Mouse (Mus musculus): ENCODE data around the gene Acly. TPM values are rescaled to one million over a fixed set of nuclear protein-coding genes. Genes with fewer than 3 reads are reported as not detected.

Acly gene
- polyA plus RNA-seq (2015; fragmentation: Nextera tagmentation; extraction: Ambion mirVana), result 64.4 and 67.1 TPM in 2 replicates

DNA sequence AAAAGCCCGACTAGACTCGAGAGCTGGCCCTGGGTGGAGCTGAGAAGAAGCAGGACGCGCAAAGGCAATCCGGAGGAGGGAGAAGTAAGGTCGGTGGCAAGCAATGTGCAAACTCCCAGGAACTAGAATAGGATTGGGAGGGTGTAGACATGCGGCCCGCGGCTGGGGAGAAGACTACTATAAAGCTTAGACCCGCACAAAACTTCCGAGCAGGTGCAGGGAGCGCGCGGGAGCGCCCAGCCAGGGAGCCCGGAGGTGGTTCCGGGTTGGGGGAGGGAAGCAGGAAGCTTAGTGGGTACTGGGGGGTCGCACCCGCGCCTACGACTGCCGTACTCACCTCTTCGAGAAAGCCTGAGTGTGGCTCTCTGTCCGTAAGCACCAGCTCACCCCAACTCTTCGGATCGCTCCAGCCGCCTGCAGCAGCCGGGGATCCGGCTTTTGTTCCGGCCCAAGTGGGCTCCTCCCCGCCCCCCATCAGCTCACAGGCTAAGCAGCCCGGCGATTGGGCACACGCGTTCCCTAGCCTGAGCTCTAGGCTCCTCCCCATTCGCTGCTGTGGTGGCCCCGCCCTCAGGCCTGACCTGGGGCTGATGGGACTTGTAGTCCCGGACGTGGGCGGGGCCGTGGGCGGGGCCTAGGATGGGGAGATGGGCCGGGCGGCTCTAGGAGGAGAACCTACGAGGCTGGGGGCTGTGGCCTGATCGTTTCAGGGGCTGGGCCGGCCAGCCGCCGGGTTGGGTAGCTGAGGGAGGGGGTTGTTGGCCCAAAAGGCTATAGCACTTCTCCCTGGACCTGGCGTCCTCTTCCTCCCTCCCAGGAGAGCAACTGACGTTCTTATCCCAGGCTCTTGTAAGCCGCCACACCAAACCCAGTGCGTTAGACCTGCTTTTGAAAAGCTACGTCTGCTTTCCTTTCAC lies at the start of gene Acly:
TSS of gene Acly (minus strand) at position 543 of the 917 bp plus-strand sequence.
- peak within 1 kb of the TSS; percentile 66 for H3K4me3 ChIP-seq (ENCODE audit: low read length)
- no peaks in the 10 kb centered on the region for H3K27me3 ChIP-seq (ENCODE audit: control insufficient read depth, insufficient read depth, low read length)
- peak within 1 kb of the TSS; percentile 76 for H3K27ac ChIP-seq (ENCODE audit: low read length)
- H3K4me2 ChIP-seq (ENCODE audit: low read depth, low read length), result peak within 1 kb of the TSS; percentile 70
- no peaks in the 10 kb centered on the region for H3K9me3 ChIP-seq (replicated peaks; ENCODE audit: control insufficient read depth, low read length)
- H3K4me1 ChIP-seq (ENCODE audit: control insufficient read depth, insufficient read depth, low read length), result peaks cover 32% of the 10 kb centered on the region
- H3K9ac ChIP-seq (ENCODE audit: low read length), result peak within 1 kb of the TSS; percentile 76
- WGBS, result under 1% methylated on average over 54 of the region's 54 CpGs
- ATAC-seq (replicated peaks; ENCODE audit: extremely low read depth, insufficient read depth, low FRiP score), result peak; percentile 100
- peaks cover 9% of the 10 kb centered on the region for H3K36me3 ChIP-seq (ENCODE audit: control insufficient read depth, insufficient read depth)

DNA sequence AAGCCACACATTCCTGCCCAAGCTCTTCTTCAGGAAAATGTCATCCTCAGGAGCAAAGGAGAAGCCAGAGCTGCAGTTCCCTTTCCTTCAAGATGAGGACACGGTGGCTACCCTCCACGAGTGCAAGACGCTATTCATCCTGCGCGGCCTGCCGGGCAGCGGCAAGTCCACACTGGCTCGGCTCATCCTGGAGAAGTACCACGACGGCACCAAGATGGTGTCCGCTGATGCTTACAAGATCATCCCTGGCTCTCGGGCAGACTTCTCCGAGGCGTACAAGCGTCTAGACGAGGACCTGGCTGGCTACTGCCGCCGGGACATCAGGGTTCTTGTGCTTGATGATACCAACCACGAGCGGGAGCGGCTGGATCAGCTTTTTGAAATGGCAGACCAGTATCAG lies 48.5 kb upstream of the Acly start:
- no peak for ATAC-seq (replicated peaks; ENCODE audit: extremely low read depth, insufficient read depth, low FRiP score)
- no peak overlapping the region for H3K27ac ChIP-seq (ENCODE audit: low read length)
- peaks cover 6% of the 10 kb centered on the region for H3K36me3 ChIP-seq (ENCODE audit: control insufficient read depth, insufficient read depth)
- 68% methylated on average over 21 of the region's 21 CpGs for WGBS
- no peak overlapping the region for H3K4me3 ChIP-seq (ENCODE audit: low read length)
- H3K27me3 ChIP-seq (ENCODE audit: control insufficient read depth, insufficient read depth, low read length), result no peaks in the 10 kb centered on the region
- peaks cover 10% of the 10 kb centered on the region for H3K4me1 ChIP-seq (ENCODE audit: control insufficient read depth, insufficient read depth, low read length)
- H3K9me3 ChIP-seq (replicated peaks; ENCODE audit: control insufficient read depth, low read length), result no peaks in the 10 kb centered on the region
- 0 out of 2 replicates have a peak overlapping the region, but pooled peaks have one; percentile 69 for H3K4me2 ChIP-seq (ENCODE audit: low read depth, low read length)
- no peak overlapping the region for H3K9ac ChIP-seq (ENCODE audit: low read length)

DNA sequence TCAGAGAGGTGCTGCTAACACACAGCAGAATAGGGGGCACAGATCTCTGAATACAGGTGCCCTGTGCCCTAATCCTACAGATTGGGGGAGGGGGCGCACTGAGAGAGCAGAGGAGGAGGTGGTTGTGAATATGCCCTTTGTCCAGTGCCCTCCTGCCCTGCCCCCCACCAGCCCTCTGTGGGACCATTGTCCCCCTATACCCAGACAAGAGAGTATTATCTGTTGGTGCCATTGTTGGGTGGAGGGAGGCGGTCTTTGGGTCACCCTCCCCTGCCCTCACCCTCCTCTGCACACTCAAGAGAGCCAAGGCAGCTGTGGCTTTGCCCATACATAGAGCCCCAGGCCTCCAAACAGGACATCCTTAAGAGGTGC lies 47.7 kb upstream of the Acly start:
- H3K4me1 ChIP-seq (ENCODE audit: control insufficient read depth, insufficient read depth, low read length), result peaks cover 18% of the 10 kb centered on the region
- no peaks in the 10 kb centered on the region for H3K9me3 ChIP-seq (replicated peaks; ENCODE audit: control insufficient read depth, low read length)
- WGBS, result 39% methylated on average over 2 of the region's 2 CpGs
- H3K4me2 ChIP-seq (ENCODE audit: low read depth, low read length), result peak overlapping the region; percentile 69
- H3K36me3 ChIP-seq (ENCODE audit: control insufficient read depth, insufficient read depth), result peaks cover 6% of the 10 kb centered on the region
- peak overlapping the region; percentile 83 for H3K9ac ChIP-seq (ENCODE audit: low read length)
- no peaks in the 10 kb centered on the region for H3K27me3 ChIP-seq (ENCODE audit: control insufficient read depth, insufficient read depth, low read length)
- peak overlapping the region; percentile 87 for H3K4me3 ChIP-seq (ENCODE audit: low read length)
- no peak for ATAC-seq (replicated peaks; ENCODE audit: extremely low read depth, insufficient read depth, low FRiP score)
- H3K27ac ChIP-seq (ENCODE audit: low read length), result peak overlapping the region; percentile 80

DNA sequence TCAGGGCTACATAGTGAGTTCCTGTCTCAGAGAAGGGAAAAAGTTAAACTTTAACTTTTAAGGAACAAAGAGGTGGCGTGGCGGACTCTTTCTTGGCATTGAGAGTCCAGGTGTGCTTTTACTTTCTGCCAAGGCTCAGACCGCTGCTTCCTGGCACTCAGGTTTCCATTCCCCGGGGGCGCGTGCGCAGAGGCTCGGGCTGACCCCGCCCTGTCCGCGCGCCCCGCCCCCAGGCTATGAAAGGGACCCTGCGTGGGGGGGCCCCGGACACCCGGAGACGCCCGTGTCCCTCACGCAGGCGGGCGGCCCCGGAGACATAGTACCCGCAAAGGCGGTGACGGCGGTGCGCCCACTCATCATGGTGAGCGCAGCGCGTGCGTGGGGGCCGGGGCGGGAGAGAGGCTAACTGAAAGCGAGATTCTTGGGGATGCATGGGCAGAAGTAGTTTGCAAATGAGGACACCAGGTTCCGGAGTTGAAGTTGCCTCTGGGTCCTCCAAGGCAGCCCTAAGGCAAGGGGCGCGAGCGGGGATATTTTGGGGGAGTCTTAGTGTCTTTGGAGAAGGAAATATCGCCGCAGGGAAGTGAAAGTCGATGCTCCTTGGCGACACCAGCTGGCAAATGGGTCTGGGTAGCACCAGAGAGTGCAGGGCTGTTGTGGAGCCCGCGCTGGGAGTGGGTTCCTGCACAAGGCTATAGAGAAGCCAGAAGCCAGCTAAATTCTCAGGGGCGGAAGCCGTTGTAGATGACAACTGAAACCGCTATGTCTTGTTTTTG lies 47.1 kb upstream of the Acly start, which contains the start of gene Cnp:
TSS of gene Cnp (plus strand) at position 197 of the 776 bp plus-strand sequence.
- peak; percentile 88 for ATAC-seq (replicated peaks; ENCODE audit: extremely low read depth, insufficient read depth, low FRiP score)
- Histone ChIP-seq H3K4me2 (ENCODE audit: low read depth, low read length) (peak within 1 kb of the TSS; percentile 69), H3K4me3 (ENCODE audit: low read length) (peak within 1 kb of the TSS; percentile 87), H3K9me3 (replicated peaks; ENCODE audit: control insufficient read depth, low read length) (no peaks in the 10 kb centered on the region), H3K4me1 (ENCODE audit: control insufficient read depth, insufficient read depth, low read length) (peaks cover 18% of the 10 kb centered on the region), H3K27ac (ENCODE audit: low read length) (peak within 1 kb of the TSS; percentile 80), H3K9ac (ENCODE audit: low read length) (peak within 1 kb of the TSS; percentile 83), H3K27me3 (ENCODE audit: control insufficient read depth, insufficient read depth, low read length) (no peaks in the 10 kb centered on the region), H3K36me3 (ENCODE audit: control insufficient read depth, insufficient read depth) (peaks cover 4% of the 10 kb centered on the region; the same call in 1 of the 2 replicates)
- 2% methylated on average over 47 of the region's 47 CpGs for WGBS

DNA sequence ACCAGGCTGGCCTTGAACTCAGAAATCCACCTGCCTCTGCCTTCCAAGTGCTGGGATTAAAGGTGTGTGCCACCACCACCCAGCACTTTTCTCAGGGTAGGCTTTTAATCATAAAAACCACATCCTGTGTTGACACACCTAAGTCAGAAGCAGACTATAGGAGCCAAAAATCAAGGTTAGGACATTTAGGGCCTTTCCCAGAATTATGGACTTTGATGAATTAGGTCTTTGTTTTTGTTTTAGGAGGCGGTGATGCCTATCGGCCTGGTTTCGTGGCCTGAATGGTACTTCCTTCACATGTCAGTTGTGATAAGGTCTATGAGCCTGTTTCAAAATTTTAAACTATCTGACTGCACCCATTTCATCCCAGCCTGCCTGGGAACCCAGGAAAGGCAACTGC lies 46.4 kb upstream of the Acly start:
- H3K4me1 ChIP-seq (ENCODE audit: control insufficient read depth, insufficient read depth, low read length), result peaks cover 18% of the 10 kb centered on the region
- no peaks in the 10 kb centered on the region for H3K9me3 ChIP-seq (replicated peaks; ENCODE audit: control insufficient read depth, low read length)
- no peak for ATAC-seq (replicated peaks; ENCODE audit: extremely low read depth, insufficient read depth, low FRiP score)
- H3K36me3 ChIP-seq (ENCODE audit: control insufficient read depth, insufficient read depth), result no peaks in the 10 kb centered on the region
- H3K27me3 ChIP-seq (ENCODE audit: control insufficient read depth, insufficient read depth, low read length), result no peaks in the 10 kb centered on the region
- H3K27ac ChIP-seq (ENCODE audit: low read length), result peak overlapping the region; percentile 80
- peak overlapping the region; percentile 69 for H3K4me2 ChIP-seq (ENCODE audit: low read depth, low read length)
- H3K9ac ChIP-seq (ENCODE audit: low read length), result peak overlapping the region; percentile 83
- H3K4me3 ChIP-seq (ENCODE audit: low read length), result peak overlapping the region; percentile 87
- WGBS, result 64% methylated on average over 3 of the region's 3 CpGs

DNA sequence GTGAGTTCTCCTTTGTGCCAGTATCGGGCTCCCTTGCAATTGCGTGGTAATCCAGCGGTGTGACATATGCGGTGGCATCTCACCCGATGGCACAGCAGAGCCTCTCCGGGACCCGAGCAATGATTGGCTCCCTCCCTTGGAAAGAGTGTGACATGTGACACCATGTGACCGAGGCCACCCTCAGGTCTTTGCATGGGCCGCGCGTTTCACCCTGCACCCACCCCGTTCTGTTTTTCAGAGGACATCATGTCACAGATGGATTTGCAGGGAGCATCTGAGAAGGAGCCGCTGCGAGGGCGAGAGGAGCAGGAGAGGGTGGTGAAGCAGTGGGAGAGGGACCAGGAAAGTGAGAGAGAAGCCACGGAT lies 43.4 kb upstream of the Acly start:
- Histone ChIP-seq H3K4me2 (ENCODE audit: low read depth, low read length) (peak overlapping the region; percentile 62), H3K9me3 (replicated peaks; ENCODE audit: control insufficient read depth, low read length) (no peaks in the 10 kb centered on the region), H3K27ac (ENCODE audit: low read length) (no peak overlapping the region), H3K27me3 (ENCODE audit: control insufficient read depth, insufficient read depth, low read length) (no peaks in the 10 kb centered on the region), H3K36me3 (ENCODE audit: control insufficient read depth, insufficient read depth) (no peaks in the 10 kb centered on the region), H3K9ac (ENCODE audit: low read length) (peak overlapping the region; percentile 4; the same call in 1 of the 2 replicates), H3K4me3 (ENCODE audit: low read length) (peak overlapping the region; percentile 18), H3K4me1 (ENCODE audit: control insufficient read depth, insufficient read depth, low read length) (peaks cover 18% of the 10 kb centered on the region)
- ATAC-seq (replicated peaks; ENCODE audit: extremely low read depth, insufficient read depth, low FRiP score), result no peak
- WGBS, result 6% methylated on average over 16 of the region's 16 CpGs

DNA sequence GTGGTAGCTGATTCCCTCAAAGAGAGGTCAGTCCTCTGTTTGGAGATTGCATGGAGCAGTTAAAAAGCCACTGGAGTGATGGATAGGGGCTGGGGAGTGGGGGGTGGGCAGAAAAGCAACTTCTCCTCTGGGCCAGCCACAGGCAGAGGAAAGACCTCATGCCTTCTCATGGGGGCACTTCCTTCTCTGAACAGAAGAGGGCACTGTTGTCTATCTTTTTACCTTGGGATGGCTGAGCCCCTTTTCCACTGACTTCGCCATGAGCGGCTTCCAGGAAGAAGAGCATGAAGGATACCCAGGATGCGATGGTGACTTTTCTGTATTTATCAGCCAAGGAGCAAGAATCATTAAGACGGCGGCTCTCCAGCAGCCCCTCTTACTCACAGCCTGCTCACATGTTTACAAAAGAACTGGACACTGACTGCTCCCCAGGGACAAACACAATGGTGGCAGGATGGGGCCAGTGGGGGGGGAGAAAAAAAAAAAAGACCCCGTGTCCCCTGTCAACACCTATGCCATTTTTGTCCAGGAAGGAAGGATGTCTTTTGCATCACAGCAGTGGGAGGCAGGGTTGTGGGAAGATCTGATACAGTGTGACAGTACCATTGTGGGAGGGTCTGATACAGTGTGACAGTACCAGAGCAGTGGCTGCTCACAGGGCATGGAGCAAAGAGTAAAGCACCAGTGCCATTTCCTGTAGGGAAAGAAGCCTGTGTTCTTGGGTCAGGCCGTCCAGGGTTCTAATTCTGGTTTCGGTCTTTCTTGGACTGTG lies 42.8 kb upstream of the Acly start:
- Histone ChIP-seq H3K9me3 (replicated peaks; ENCODE audit: control insufficient read depth, low read length) (no peaks in the 10 kb centered on the region), H3K36me3 (ENCODE audit: control insufficient read depth, insufficient read depth) (no peaks in the 10 kb centered on the region), H3K27ac (ENCODE audit: low read length) (no peak overlapping the region), H3K4me3 (ENCODE audit: low read length) (peak overlapping the region; percentile 18), H3K4me1 (ENCODE audit: control insufficient read depth, insufficient read depth, low read length) (peaks cover 15% of the 10 kb centered on the region), H3K4me2 (ENCODE audit: low read depth, low read length) (peak overlapping the region; percentile 62), H3K9ac (ENCODE audit: low read length) (peak overlapping the region; percentile 4; the same call in 1 of the 2 replicates), H3K27me3 (ENCODE audit: control insufficient read depth, insufficient read depth, low read length) (no peaks in the 10 kb centered on the region)
- no peak for ATAC-seq (replicated peaks; ENCODE audit: extremely low read depth, insufficient read depth, low FRiP score)
- WGBS, result 11% methylated on average over 8 of the region's 8 CpGs

DNA sequence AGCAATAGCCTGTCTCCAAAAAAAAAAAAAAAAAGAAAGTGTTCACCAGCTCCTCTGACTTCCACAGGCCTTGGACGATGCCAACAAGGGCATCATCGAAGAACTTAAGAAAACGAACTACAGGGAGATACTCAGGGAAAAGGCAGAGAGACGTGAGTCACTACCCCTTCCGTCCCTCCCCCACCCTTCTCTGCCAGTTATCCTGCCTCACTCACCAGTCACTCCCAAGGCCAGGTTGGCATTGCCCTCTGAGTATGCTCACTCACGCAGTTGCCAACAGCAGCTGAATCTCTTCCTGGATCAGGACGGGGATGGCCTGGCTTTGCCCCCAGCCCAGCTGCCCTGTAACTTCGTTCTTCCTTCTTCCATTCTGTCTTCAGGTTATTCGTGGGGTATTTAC lies 42.0 kb upstream of the Acly start:
- no peak overlapping the region for H3K27ac ChIP-seq (ENCODE audit: low read length)
- no peak for ATAC-seq (replicated peaks; ENCODE audit: extremely low read depth, insufficient read depth, low FRiP score)
- H3K27me3 ChIP-seq (ENCODE audit: control insufficient read depth, insufficient read depth, low read length), result no peaks in the 10 kb centered on the region
- no peak overlapping the region for H3K4me2 ChIP-seq (ENCODE audit: low read depth, low read length)
- peaks cover 11% of the 10 kb centered on the region for H3K4me1 ChIP-seq (ENCODE audit: control insufficient read depth, insufficient read depth, low read length)
- no peak overlapping the region for H3K4me3 ChIP-seq (ENCODE audit: low read length)
- no peaks in the 10 kb centered on the region for H3K36me3 ChIP-seq (ENCODE audit: control insufficient read depth, insufficient read depth)
- no peak overlapping the region for H3K9ac ChIP-seq (ENCODE audit: low read length)
- no peaks in the 10 kb centered on the region for H3K9me3 ChIP-seq (replicated peaks; ENCODE audit: control insufficient read depth, low read length)
- WGBS, result 57% methylated on average over 9 of the region's 9 CpGs

All from heart, embryonic 16.5 days (tissue).